Mouse (Mus musculus) heart, embryonic 11.5 days (tissue): ENCODE data around the gene Ache. TPM values are rescaled to one million over a fixed set of nuclear protein-coding genes. Genes with fewer than 3 reads are reported as not detected.
A peak's percentile ranks its signal among the peaks of the same experiment; 100 is the strongest.

Source experiments
- ATAC-seq: fragments of 200-750 bp; cut with Nextera tagmentation; replicated peaks from 2 replicates; pipeline ENCODE4 v1.8.0; 2017; ENCODE audit warnings: moderate library complexity; ENCODE audit not compliant: insufficient number of reproducible peaks, low FRiP score, low TSS enrichment
- H3K27ac ChIP-seq: fragments of 300-500 bp; sonication (generic); 2 replicates; pipeline ENCODE4 v1.5.1; 2014; ENCODE audit warnings: mild to moderate bottlenecking, low read depth, low read length
- H3K27me3 ChIP-seq: fragments of 300-500 bp; sonication (generic); 2 replicates; pipeline ENCODE4 v1.6.1; 2014; ENCODE audit warnings: mild to moderate bottlenecking, low read length, mixed read lengths; ENCODE audit not compliant: control insufficient read depth, insufficient read depth
- H3K36me3 ChIP-seq: fragments of 300-500 bp; sonication (generic); 2 replicates; pipeline ENCODE4 v1.6.1; 2014; ENCODE audit warnings: mild to moderate bottlenecking, low read length, moderate library complexity, mixed read lengths; ENCODE audit not compliant: control insufficient read depth, insufficient read depth
- H3K4me1 ChIP-seq: fragments of 300-500 bp; sonication (generic); 2 replicates; pipeline ENCODE4 v1.6.1; 2014; ENCODE audit warnings: low read length; ENCODE audit not compliant: control insufficient read depth, insufficient read depth
- H3K4me2 ChIP-seq: fragments of 300-500 bp; sonication (generic); 2 replicates; pipeline ENCODE4 v1.6.1; 2014; ENCODE audit warnings: mild to moderate bottlenecking, moderate library complexity
- H3K4me3 ChIP-seq: fragments of 300-500 bp; sonication (generic); 2 replicates; pipeline ENCODE4 v1.5.1; 2014; ENCODE audit warnings: low read depth, low read length
- H3K9ac ChIP-seq: fragments of 300-500 bp; sonication (generic); 2 replicates; pipeline ENCODE4 v1.6.1; 2014; ENCODE audit warnings: mild to moderate bottlenecking, low read depth, low read length, moderate library complexity
- H3K9me3 ChIP-seq: fragments of 300-500 bp; sonication (generic); replicated peaks from 2 replicates; pipeline ENCODE4 v1.6.1; 2016; ENCODE audit warnings: low read length; ENCODE audit not compliant: control insufficient read depth
- WGBS: fragments of 180-500 bp; shearing (Covaris S2); extraction: QIAGEN DNeasy Blood & Tissue Kit; methylation state at CpG from one replicate; pipeline ENCODE4 v1.1.7; 2014; ENCODE audit not compliant: insufficient replicate concordance; 5-methylcytosine and 5-hydroxymethylcytosine counted together
- polyA plus RNA-seq: library from polyadenylated mRNA; unstranded; fragments of >200 nt; fragmentation: Nextera tagmentation; extraction: Ambion mirVana; gene quantifications from 2 replicates; pipeline ENCODE4 v1.2.1, GENCODE M21; 2014

Ache gene
- polyA plus RNA-seq, 1 experiment from 2014 or later = 20.3 TPM

DNA sequence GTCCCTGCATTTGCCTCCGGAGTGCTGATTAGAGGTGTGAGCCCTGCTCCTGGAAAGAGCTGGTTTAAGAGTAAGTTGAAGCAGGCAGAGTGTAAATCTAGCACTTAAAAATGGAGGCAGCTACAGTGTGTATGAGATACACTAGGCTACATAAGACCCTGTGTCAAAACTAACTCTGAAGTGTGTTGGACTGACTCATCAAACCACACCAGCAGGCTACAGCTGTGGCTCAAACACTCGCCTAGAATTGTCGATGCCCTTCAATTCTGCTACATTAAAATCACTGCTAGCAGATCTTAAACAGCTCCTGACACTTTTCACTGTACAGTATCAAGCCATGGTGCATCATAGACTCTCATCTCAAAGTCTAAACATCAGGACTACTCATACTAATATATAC lies 16.8 kb downstream of the Ache start:
- peaks cover 50% of the 10 kb centered on the region for H3K36me3 ChIP-seq
- H3K27ac ChIP-seq = peak overlapping the region; percentile 41; the same call in 1 of the 2 replicates
- H3K4me1 ChIP-seq = peaks cover 31% of the 10 kb centered on the region
- H3K9me3 ChIP-seq = no peaks in the 10 kb centered on the region
- ATAC-seq = no peak
- peak overlapping the region; percentile 56 for H3K9ac ChIP-seq
- H3K4me2 ChIP-seq = peak overlapping the region; percentile 76
- peak overlapping the region; percentile 21 for H3K4me3 ChIP-seq
- WGBS = 74% methylated on average over 3 of the region's 3 CpGs
- H3K27me3 ChIP-seq = no peaks in the 10 kb centered on the region

DNA sequence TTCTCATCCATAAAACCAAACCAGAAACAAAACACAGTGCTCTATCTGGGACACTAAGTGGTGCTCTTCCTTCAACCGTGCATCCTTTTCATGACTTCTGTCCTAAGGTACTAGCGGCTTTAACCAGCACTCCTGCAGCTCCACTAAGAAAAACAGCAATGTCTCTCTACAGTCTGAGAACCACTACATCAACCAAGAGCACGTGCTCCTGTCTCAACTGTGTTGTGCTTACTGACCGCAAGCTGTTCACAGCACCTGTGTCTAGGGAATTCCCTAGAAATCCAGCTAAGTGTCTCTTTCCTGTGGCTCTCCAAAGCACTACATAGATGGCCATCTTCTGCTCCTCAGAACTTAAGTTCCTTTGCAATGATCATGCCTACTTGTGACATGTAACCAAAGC lies 17.5 kb downstream of the Ache start:
- Histone ChIP-seq H3K27ac (no peak overlapping the region), H3K9me3 (no peaks in the 10 kb centered on the region), H3K36me3 (peaks cover 50% of the 10 kb centered on the region), H3K27me3 (no peaks in the 10 kb centered on the region), H3K4me2 (peak overlapping the region; percentile 76), H3K4me1 (peaks cover 31% of the 10 kb centered on the region), H3K9ac (no peak overlapping the region; the same call in 1 of the 2 replicates), H3K4me3 (peak overlapping the region; percentile 21)
- no peak for ATAC-seq
- 64% methylated on average over 4 of the region's 4 CpGs for WGBS

DNA sequence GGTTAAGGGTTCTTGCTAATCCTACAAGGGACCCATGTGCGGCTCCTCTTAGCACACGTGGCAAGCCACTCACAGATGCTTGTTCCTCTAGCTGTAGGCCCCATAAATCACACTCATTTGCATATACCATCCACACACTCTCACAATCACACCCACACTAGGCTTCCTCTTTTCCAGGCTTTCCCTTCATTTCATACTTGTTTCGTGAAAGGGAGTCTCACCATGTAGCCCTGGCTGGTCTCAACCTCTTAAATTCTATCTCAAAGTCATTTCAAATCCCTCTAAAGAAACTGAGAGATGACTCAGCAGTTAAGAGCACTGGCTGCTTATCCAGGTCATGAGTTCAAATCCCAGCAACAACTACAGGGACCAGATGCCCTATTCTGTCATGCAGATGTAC lies 18.5 kb downstream of the Ache start:
- H3K4me3 ChIP-seq = peak overlapping the region; percentile 90
- no peaks in the 10 kb centered on the region for H3K9me3 ChIP-seq
- ATAC-seq = no peak
- 77% methylated on average over 3 of the region's 3 CpGs for WGBS
- no peaks in the 10 kb centered on the region for H3K27me3 ChIP-seq
- peak overlapping the region; percentile 76 for H3K4me2 ChIP-seq
- H3K27ac ChIP-seq = no peak overlapping the region
- peaks cover 31% of the 10 kb centered on the region for H3K4me1 ChIP-seq
- no peak overlapping the region for H3K9ac ChIP-seq
- peaks cover 46% of the 10 kb centered on the region for H3K36me3 ChIP-seq

DNA sequence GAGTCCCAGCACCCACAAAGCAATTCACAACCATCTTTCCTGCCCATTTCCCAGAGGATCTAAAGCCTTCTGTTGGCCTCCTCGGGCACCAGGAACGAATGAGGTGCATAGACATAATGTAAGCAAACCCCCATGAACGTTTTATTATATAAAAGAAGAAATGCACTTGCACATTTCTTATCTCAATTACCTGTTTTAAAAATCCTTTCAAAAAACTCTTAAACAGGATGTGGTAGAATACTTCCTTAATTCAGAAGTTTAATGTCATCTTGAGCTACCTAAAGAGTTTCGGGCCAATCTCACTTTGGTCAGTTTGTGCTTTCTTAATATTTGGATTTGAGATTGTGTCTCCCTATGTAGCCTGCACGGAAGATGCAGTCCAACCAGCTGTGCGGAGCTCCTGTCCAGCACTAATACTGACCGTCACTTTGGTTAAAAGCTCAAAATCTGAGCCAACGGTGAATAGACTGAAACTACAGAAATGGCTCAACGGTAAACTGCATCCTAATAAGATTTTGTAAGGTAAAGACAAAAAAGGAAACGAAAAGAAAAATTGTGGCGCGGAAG lies 19.2 kb downstream of the Ache start:
- Histone ChIP-seq H3K27me3 (no peaks in the 10 kb centered on the region), H3K36me3 (peaks cover 40% of the 10 kb centered on the region), H3K4me3 (peak overlapping the region; percentile 90), H3K9ac (peak overlapping the region; percentile 94), H3K4me2 (peak overlapping the region; percentile 76), H3K9me3 (no peaks in the 10 kb centered on the region), H3K27ac (peak overlapping the region; percentile 97), H3K4me1 (peaks cover 31% of the 10 kb centered on the region)
- 14% methylated on average over 12 of the region's 12 CpGs for WGBS
- ATAC-seq = no peak

DNA sequence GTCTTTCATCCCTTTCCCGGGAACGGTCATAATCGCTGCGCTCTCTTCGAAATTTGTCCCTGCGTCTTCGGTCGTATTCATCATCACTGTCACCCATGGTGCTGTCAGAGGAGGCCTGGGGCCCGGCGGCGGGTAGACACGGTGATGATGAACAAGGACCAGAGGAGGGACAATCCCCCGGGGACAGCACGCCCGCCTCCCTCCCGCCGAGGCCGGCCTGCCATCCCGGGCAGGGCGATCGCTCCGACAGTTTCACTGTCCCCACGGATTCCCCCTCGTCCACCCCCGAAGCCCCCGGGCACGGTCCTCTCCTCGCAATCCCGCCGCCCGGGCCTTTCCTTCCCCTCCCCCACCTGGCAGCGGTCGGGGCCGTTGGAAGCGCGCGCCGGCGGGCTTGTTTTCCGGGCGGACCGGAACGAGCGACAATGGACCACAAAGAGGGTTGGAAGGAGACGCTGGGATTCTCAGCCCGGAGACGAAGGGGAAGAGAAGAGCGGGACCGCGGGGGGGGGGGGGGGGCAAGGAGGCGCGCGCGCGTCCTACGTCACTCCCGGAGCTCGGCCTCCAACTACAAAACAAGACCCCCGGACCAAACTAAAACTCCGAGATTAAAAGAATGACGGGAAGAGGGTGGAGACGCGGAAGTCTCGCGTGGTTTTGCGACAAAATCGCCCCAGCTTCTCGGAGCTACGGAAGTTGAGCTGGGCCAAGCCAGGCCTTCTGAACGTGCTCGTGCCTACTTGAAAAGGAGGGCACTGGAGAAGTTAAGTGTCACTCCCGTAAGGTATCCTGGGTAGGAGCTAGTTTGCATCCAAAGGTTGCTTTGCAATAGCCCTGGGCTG lies 20.0 kb downstream of the Ache start, which contains the start of gene Srrt:
Srrt (minus strand) TSS at position 604 of the 842 bp plus-strand sequence.
- Histone ChIP-seq H3K4me2 (peak within 1 kb of the TSS; percentile 76), H3K9me3 (no peaks in the 10 kb centered on the region), H3K9ac (peak within 1 kb of the TSS; percentile 94), H3K27me3 (no peaks in the 10 kb centered on the region), H3K36me3 (peaks cover 34% of the 10 kb centered on the region), H3K27ac (peak within 1 kb of the TSS; percentile 97), H3K4me3 (peak within 1 kb of the TSS; percentile 90), H3K4me1 (peaks cover 35% of the 10 kb centered on the region)
- ATAC-seq = peak; percentile 83
- WGBS = under 1% methylated on average over 62 of the region's 72 CpGs

DNA sequence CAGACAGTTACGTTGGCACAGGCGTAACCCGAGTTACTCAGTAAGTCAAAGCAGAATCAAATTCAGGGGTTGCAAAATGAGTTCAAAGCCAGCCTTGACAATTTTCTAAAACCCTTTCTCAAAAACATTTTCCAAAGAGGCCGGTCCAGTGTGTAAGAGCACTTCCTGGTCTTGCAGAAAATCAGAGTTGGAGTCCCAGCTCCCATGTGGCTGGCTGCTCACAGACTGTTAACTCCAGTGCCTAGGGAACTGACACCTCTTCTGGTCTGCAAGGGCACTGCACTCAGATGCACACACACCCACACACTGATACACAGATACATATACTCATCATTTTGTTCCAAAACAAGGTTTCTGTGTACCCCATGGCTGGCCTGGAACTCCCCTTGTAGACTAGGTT lies 21.0 kb downstream of the Ache start:
- H3K4me3 ChIP-seq = peak overlapping the region; percentile 90

DNA sequence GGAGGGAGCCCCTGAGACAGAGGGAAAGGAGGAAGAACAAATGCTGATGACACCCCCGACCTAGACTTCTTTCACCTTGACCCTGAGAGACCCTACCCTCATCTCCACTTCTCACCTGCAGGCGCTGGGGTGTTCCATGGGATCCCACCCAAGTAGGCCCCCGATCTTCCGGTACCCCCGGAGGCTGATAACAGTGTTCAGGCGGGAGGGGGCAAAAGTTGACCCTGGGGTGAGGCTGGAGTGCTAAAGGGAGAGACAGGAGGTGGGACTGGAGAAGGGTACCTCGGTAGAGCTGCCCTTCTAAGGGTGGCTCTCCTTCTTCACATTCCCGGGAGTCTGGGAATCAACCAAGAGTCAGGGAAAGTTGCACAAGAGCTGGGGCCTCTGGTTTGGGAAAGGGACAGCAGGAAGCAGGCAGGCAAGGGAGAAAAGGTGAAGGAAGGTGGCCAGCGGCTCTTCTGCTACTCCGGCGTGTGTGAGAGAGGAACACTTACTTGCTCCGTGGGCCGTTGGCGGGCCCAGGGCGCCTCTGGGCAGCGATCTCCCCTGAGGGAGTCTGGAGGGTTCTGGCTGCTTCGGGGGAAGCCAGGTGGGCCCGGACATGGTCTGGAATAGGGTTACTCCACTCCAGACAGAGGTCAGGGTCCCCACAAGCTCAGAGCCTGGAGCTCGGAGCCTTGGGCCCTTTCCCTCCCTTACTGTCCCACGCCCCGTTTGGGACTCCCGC lies 26.3 kb downstream of the Ache start:
- H3K4me2 ChIP-seq = peak overlapping the region; percentile 96
- no peaks in the 10 kb centered on the region for H3K27me3 ChIP-seq
- ATAC-seq = peak; percentile 39
- H3K4me1 ChIP-seq = peaks cover 28% of the 10 kb centered on the region
- H3K9me3 ChIP-seq = no peaks in the 10 kb centered on the region
- H3K27ac ChIP-seq = peak overlapping the region; percentile 90
- H3K36me3 ChIP-seq = peaks cover 20% of the 10 kb centered on the region
- WGBS = under 1% methylated on average over 22 of the region's 22 CpGs
- H3K4me3 ChIP-seq = peak overlapping the region; percentile 65
- H3K9ac ChIP-seq = peak overlapping the region; percentile 93

More for the DNA sequence above, 21.0 kb downstream of the Ache start:
- peaks cover 25% of the 10 kb centered on the region for H3K36me3 ChIP-seq
- no peaks in the 10 kb centered on the region for H3K27me3 ChIP-seq
- H3K9me3 ChIP-seq = no peaks in the 10 kb centered on the region
- WGBS = 92% methylated on average over 4 of the region's 4 CpGs
- H3K9ac ChIP-seq = no peak overlapping the region
- peak overlapping the region; percentile 97; the same call in 1 of the 2 replicates for H3K27ac ChIP-seq
- peak overlapping the region; percentile 55 for H3K4me2 ChIP-seq
- peaks cover 42% of the 10 kb centered on the region for H3K4me1 ChIP-seq
- ATAC-seq = no peak
